Mouse (Mus musculus) forebrain, embryonic 16.5 days (tissue): ENCODE measurements around the gene Cep95. TPM values are rescaled to one million over a fixed set of nuclear protein-coding genes. Genes with fewer than 3 reads are reported as not detected.

Experiments
- ATAC-seq: fragments of 200-750 bp; cut with Nextera tagmentation; 2 replicates; pipeline ENCODE4 v1.8.0; 2017; ENCODE audit warnings: mild to moderate bottlenecking, moderate library complexity
- H3K27ac ChIP-seq: fragments of 300-500 bp; sonication (generic); 2 replicates; pipeline ENCODE4 v1.5.1; 2014; ENCODE audit warnings: low read length, control low read depth
- H3K27me3 ChIP-seq: fragments of 300-500 bp; sonication (generic); replicated peaks from 2 replicates; pipeline ENCODE4 v1.6.1; 2014; ENCODE audit warnings: low read length; ENCODE audit not compliant: control insufficient read depth, insufficient read depth
- H3K36me3 ChIP-seq: fragments of 300-500 bp; sonication (generic); 2 replicates; pipeline ENCODE4 v1.6.1; 2014; ENCODE audit not compliant: control insufficient read depth, insufficient read depth
- H3K4me1 ChIP-seq: fragments of 300-500 bp; sonication (generic); replicated peaks from 2 replicates; pipeline ENCODE4 v1.6.1; 2014; ENCODE audit warnings: low read length; ENCODE audit not compliant: control insufficient read depth, insufficient read depth
- H3K4me2 ChIP-seq: fragments of 300-500 bp; sonication (generic); 2 replicates; pipeline ENCODE4 v1.6.1; 2014; ENCODE audit warnings: mild to moderate bottlenecking, low read length, control low read depth
- H3K4me3 ChIP-seq: fragments of 300-500 bp; sonication (generic); replicated peaks from 2 replicates; pipeline ENCODE4 v1.5.1; 2014; ENCODE audit warnings: mild to moderate bottlenecking, low read length, control low read depth
- H3K9ac ChIP-seq: fragments of 300-500 bp; sonication (generic); replicated peaks from 2 replicates; pipeline ENCODE4 v1.6.1; 2014; ENCODE audit warnings: low read depth, low read length, control low read depth
- H3K9me3 ChIP-seq: fragments of 300-500 bp; sonication (generic); 2 replicates; pipeline ENCODE4 v1.6.1; 2016; ENCODE audit warnings: low read length; ENCODE audit not compliant: control insufficient read depth
- WGBS: fragments of 180-500 bp; shearing (Covaris S2); extraction: QIAGEN DNeasy Blood & Tissue Kit; methylation state at CpG from one replicate; pipeline ENCODE4 v1.1.7; 2014; 5-methylcytosine and 5-hydroxymethylcytosine counted together
- microRNA-seq: library from miRNA; unstranded; fragments of <30 nt; microRNA quantifications from one replicate; pipeline ENCODE4, GENCODE M21; 2017
- polyA plus RNA-seq: library from polyadenylated mRNA; unstranded; fragments of >200 nt; fragmentation: Nextera tagmentation; extraction: Ambion mirVana; gene quantifications from 2 replicates; pipeline ENCODE4 v1.2.1, GENCODE M21; 2015

Gene Cep95
- polyA plus RNA-seq, 1 experiment from 2014 or later, result 22.5 TPM

- Histone ChIP-seq H3K4me2 (no peak overlapping the region), H3K9ac (no peak overlapping the region), H3K4me1 (no peaks in the 10 kb centered on the region), H3K9me3 (no peaks in the 10 kb centered on the region), H3K4me3 (no peak overlapping the region), H3K27me3 (no peaks in the 10 kb centered on the region), H3K27ac (no peak overlapping the region), H3K36me3 (peaks cover 10% of the 10 kb centered on the region)
- no peak for ATAC-seq
- WGBS, result 95% methylated on average over 10 of the region's 10 CpGs
Observed at GRCm38 (mm10) chr11:106824403-106824802, 35.4 kb downstream of the Cep95 start.

GRCm38 (mm10) chr11:106828079-106828478, 39.0 kb downstream of the Cep95 start:
- Histone ChIP-seq H3K4me1 (no peaks in the 10 kb centered on the region), H3K36me3 (peaks cover 14% of the 10 kb centered on the region), H3K27ac (no peak overlapping the region), H3K9ac (no peak overlapping the region), H3K27me3 (no peaks in the 10 kb centered on the region), H3K4me2 (no peak overlapping the region), H3K9me3 (no peaks in the 10 kb centered on the region), H3K4me3 (no peak overlapping the region)
- ATAC-seq, result no peak
- 96% methylated on average over 7 of the region's 7 CpGs for WGBS

DNA sequence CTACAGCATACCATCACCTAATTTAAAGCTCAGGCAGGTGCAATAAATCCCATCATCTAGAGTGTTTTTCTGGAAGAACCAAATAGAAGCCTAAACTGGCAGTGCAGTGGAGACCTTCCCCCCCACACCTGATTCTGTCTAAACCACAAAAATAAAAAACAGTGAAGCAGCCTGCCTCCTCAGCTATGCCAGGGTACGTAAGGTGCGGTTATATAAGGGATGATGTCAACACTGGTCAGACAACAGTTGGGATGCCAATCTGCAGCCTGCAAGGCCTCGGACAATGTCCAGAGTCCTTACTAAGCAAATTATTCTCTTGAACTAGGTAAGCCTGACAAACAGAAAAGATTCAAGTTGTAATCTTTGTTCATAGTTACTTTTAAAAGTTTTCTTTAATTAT, 53.0 kb downstream of the Cep95 start:
- H3K36me3 ChIP-seq, result peaks cover 9% of the 10 kb centered on the region
- no peaks in the 10 kb centered on the region for H3K4me1 ChIP-seq
- no peak overlapping the region for H3K27ac ChIP-seq
- no peaks in the 10 kb centered on the region for H3K9me3 ChIP-seq
- H3K4me2 ChIP-seq, result no peak overlapping the region
- H3K9ac ChIP-seq, result no peak overlapping the region
- no peak for ATAC-seq
- no peak overlapping the region for H3K4me3 ChIP-seq
- WGBS, result 94% methylated on average over 3 of the region's 3 CpGs
- no peaks in the 10 kb centered on the region for H3K27me3 ChIP-seq

GRCm38 (mm10) chr11:106851438-106851837, 62.4 kb downstream of the Cep95 start:
- no peak for ATAC-seq

More at GRCm38 (mm10) chr11:106851438-106851837, 62.4 kb downstream of the Cep95 start:
- peaks cover 13% of the 10 kb centered on the region for H3K36me3 ChIP-seq
- H3K9ac ChIP-seq, result no peak overlapping the region
- H3K27ac ChIP-seq, result no peak overlapping the region
- H3K27me3 ChIP-seq, result no peaks in the 10 kb centered on the region
- H3K9me3 ChIP-seq, result no peaks in the 10 kb centered on the region
- WGBS, result 60% methylated on average over 2 of the region's 2 CpGs
- no peak overlapping the region for H3K4me3 ChIP-seq
- no peaks in the 10 kb centered on the region for H3K4me1 ChIP-seq
- no peak overlapping the region for H3K4me2 ChIP-seq

Small RNA genes lying within 50 kb of the gene (microRNA-seq; reads per million reads assigned to microRNA genes)
- gene Gm25994, result not detected
- 11.2 reads per million, percentile 30 among the genes with 10 or more reads in this experiment for gene Mir3064

Other genes starting within 250 kb of the Cep95 start
- 16.3 and 20.3 TPM in 2 replicates for gene Tex2, start 175.8 kb upstream of the Cep95 start, polyA plus RNA-seq
- 14.7 and 18.3 TPM in 2 replicates for gene Pecam1, start 38.6 kb upstream of the Cep95 start, polyA plus RNA-seq
- gene Milr1, start 38.0 kb upstream of the Cep95 start, polyA plus RNA-seq, result 0.35 and 0.72 TPM in 2 replicates
- 8.8 and 8.9 TPM in 2 replicates for gene Polg2, start 9.7 kb upstream of the Cep95 start, polyA plus RNA-seq
- gene Ddx5, start 67 bp upstream of the Cep95 start, polyA plus RNA-seq, result 520 and 566 TPM in 2 replicates
- 15.0 and 17.4 TPM in 2 replicates for gene Smurf2, start 131.5 kb downstream of the Cep95 start, polyA plus RNA-seq
- 230 and 256 TPM in 2 replicates for gene Kpna2, start 210.3 kb downstream of the Cep95 start, polyA plus RNA-seq
- gene 1810010H24Rik, start 236.4 kb downstream of the Cep95 start, polyA plus RNA-seq, result 3.8 and 4.3 TPM in 2 replicates